Mouse (Mus musculus) heart, adult 2 months (tissue): ENCODE data around the gene Acsm3.

Source experiments
- CTCF ChIP-seq: fragments of 200-600 bp; IDR thresholded peaks from 2 replicates; pipeline ENCODE4 v1.8.1; 2022; ENCODE audit warnings: antibody characterized with exemption, mild to moderate bottlenecking, moderate library complexity
- EP300 ChIP-seq: fragments of 200-500 bp; IDR thresholded peaks from 2 replicates; pipeline ENCODE4 v1.6.1; 2011; ENCODE audit warnings: low read depth, low read length, control low read depth; ENCODE audit not compliant: insufficient read depth
- POLR2A ChIP-seq: fragments of 200-500 bp; IDR thresholded peaks from 2 replicates; pipeline ENCODE4 v1.6.1; 2011; ENCODE audit warnings: mild to moderate bottlenecking, low read depth, low read length, control low read depth; ENCODE audit not compliant: insufficient read depth

DNA sequence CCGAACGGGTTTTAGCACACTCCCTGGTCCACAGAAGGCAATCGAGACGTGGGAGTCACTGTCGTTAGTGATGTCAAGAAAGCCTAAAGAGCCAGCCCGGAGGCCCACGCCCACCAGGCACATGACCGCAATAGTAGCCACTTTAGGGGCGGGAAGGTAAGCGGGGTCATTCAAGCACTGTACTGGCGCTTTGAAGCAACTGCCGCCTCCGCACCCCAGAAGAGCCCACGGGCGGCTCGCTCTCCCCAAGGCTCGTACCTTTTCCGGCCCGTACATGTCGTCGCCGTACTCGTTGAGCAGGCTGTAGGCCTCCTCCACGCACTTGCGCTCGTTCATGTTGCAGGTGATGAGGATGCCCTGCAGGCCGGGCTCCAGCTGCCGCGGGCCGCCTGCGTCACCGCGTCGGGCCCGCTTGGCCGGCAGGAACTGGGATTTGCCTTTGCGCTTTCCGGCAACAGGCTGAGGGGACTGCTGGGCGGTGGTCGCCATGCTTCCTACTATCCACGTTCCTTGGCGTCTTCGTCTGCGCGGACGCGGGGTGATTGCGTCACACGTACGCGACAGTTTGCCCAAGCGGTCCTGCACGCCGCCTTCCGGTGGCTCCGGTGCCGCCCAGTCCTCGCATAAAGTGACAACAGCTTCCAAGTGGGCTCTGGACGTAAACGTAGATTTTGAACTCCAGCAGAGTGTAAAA, 40.3 kb upstream of the Acsm3 start, which contains the start of gene Thumpd1:
- peak; percentile 75 for TF ChIP-seq CTCF
- peak; percentile 70 for TF ChIP-seq POLR2A
- TF ChIP-seq EP300, result peak; percentile 48; the same call in 1 of the 2 replicates
